Mouse (Mus musculus) ES-Bruce4 (cell line): Measurements from ENCODE around the gene Ghrl.

Source experiments
- CTCF ChIP-seq: IDR thresholded peaks from one replicate; pipeline ENCODE4 v1.8.1; 2011; ENCODE audit warnings: low read depth, low read length
- POLR2A ChIP-seq: IDR thresholded peaks from one replicate; pipeline ENCODE4 v1.8.1; 2011; ENCODE audit warnings: low read length; ENCODE audit not compliant: insufficient read depth

DNA sequence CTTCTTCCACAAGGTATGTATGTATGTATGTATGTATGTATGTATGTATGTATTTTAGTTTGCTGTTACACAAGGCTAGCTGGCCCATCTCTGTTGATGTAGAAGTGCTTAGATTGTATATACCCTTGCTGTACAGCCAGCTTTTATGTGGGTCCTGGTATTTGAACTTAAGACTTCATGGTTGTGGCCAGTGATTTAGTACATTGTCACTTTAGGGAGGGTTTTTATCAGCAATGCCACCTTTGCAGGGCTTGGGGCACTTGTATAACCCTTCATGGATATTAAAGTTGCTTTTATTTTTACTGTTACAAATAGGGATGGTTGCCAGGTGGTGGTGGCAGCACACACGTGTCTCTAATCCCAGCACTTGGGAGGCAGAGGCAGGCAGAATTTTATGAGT lies 24.5 kb downstream of the Ghrl start:
- TF ChIP-seq CTCF (no peak), POLR2A (no peak)
